Mouse (Mus musculus): Measurements from ENCODE around the gene Kbtbd12.

DNA sequence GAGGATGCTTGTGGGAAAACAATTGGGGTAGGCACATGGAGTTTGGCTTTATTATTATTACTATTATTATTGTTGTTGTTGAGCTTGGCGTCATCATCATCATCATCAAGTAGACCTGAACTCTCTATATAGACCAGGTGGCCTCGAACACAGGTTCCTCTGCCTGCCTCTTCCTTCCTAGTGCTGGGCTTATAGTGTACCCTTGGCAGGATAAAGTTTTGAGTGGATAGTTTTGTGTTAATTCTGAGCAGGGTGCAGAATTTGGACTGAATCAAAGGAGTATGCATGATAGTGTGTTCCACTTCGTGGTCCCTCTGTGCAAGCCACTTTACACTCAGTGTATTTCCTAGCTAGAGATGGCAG, 137.4 kb downstream of the Kbtbd12 start:
- no peak for TF ChIP-seq CTCF (IDR thresholded peaks at IDR 0.05; ENCODE audit: control insufficient read depth, insufficient read depth, low read length)
- TF ChIP-seq POLR2A (IDR thresholded peaks at IDR 0.05; ENCODE audit: borderline replicate concordance, control insufficient read depth, low read depth, low read length), result no peak

Measured in bone marrow, adult 2 months (tissue).